Mouse (Mus musculus) forebrain, embryonic 11.5 days (tissue): ENCODE data around the gene Ifna14. TPM values are rescaled to one million over a fixed set of nuclear protein-coding genes. Genes with fewer than 3 reads are reported as not detected.

Experiments used
- ATAC-seq: fragments of 200-750 bp; cut with Nextera tagmentation; replicated peaks from 2 replicates; pipeline ENCODE4 v1.8.0; 2017; ENCODE audit warnings: moderate TSS enrichment; ENCODE audit not compliant: low FRiP score
- DNase-seq: peaks from one replicate; pipeline ENCODE4 v3.0.0-alpha.2; 2017; ENCODE audit warnings: low spot score
- H3K27ac ChIP-seq: fragments of 300-500 bp; sonication (generic); 2 replicates; pipeline ENCODE4 v1.5.1; 2014; ENCODE audit warnings: low read depth, low read length
- H3K27me3 ChIP-seq: fragments of 300-500 bp; sonication (generic); 2 replicates; pipeline ENCODE4 v1.6.1; 2014; ENCODE audit warnings: mild to moderate bottlenecking, low read length, mixed read lengths; ENCODE audit not compliant: control insufficient read depth, insufficient read depth
- H3K36me3 ChIP-seq: fragments of 300-500 bp; sonication (generic); 2 replicates; pipeline ENCODE4 v1.6.1; 2014; ENCODE audit warnings: mild to moderate bottlenecking, low read length, moderate library complexity, mixed read lengths; ENCODE audit not compliant: control insufficient read depth, insufficient read depth
- H3K4me1 ChIP-seq: fragments of 300-500 bp; sonication (generic); replicated peaks from 2 replicates; pipeline ENCODE4 v1.6.1; 2014; ENCODE audit warnings: low read length, mixed read lengths; ENCODE audit not compliant: control insufficient read depth, insufficient read depth
- H3K4me2 ChIP-seq: fragments of 300-500 bp; sonication (generic); 2 replicates; pipeline ENCODE4 v1.6.1; 2014; ENCODE audit warnings: low read depth, mild to moderate bottlenecking, low read length, moderate library complexity, mixed read lengths; ENCODE audit not compliant: severe bottlenecking
- H3K4me3 ChIP-seq: fragments of 300-500 bp; sonication (generic); 2 replicates; pipeline ENCODE4 v1.5.1; 2014; ENCODE audit warnings: low read depth, low read length
- H3K9ac ChIP-seq: fragments of 300-500 bp; sonication (generic); 2 replicates; pipeline ENCODE4 v1.6.1; 2014; ENCODE audit warnings: low read length
- H3K9me3 ChIP-seq: fragments of 300-500 bp; sonication (generic); 2 replicates; pipeline ENCODE4 v1.6.1; 2016; ENCODE audit warnings: low read length, mixed read lengths; ENCODE audit not compliant: control insufficient read depth
- WGBS: fragments of 180-500 bp; shearing (Covaris S2); extraction: QIAGEN DNeasy Blood & Tissue Kit; methylation state at CpG from one replicate; pipeline ENCODE4 v1.1.7; 2014; 5-methylcytosine and 5-hydroxymethylcytosine counted together
- polyA plus RNA-seq: library from polyadenylated mRNA; unstranded; fragments of >200 nt; fragmentation: Nextera tagmentation; extraction: Ambion mirVana; gene quantifications from 2 replicates; pipeline ENCODE4 v1.2.1, GENCODE M21; 2014

Gene Ifna14
- polyA plus RNA-seq, 1 experiment from 2014 or later: not detected

DNA sequence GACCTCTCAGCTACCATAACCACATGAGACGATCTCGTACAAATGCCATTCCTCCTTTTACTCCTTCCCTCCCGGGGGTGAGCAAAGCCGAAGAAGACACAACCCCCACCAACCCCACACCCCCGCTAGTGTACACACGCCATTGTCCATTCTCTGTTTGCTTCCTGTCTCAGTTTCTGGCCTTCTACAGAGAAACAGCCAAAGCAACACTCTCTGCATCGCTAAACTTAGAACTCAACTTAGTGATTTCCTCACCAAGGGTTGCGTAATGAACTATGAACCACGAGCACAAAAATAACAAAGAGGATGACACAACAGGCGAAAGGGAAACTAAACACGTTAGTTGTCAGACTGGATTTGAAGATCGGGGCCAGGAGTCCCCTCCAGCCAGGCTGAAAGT lies 34.3 kb downstream of the Ifna14 start:
- H3K9me3 ChIP-seq: no peaks in the 10 kb centered on the region
- H3K9ac ChIP-seq: no peak overlapping the region
- ATAC-seq (no peak), DNase-seq (no peak)
- no peak overlapping the region for H3K27ac ChIP-seq
- H3K4me3 ChIP-seq: no peak overlapping the region
- no peak overlapping the region for H3K4me2 ChIP-seq
- no peaks in the 10 kb centered on the region for H3K4me1 ChIP-seq
- 83% methylated on average over 12 of the region's 12 CpGs for WGBS
- no peaks in the 10 kb centered on the region for H3K27me3 ChIP-seq
- no peaks in the 10 kb centered on the region for H3K36me3 ChIP-seq

DNA sequence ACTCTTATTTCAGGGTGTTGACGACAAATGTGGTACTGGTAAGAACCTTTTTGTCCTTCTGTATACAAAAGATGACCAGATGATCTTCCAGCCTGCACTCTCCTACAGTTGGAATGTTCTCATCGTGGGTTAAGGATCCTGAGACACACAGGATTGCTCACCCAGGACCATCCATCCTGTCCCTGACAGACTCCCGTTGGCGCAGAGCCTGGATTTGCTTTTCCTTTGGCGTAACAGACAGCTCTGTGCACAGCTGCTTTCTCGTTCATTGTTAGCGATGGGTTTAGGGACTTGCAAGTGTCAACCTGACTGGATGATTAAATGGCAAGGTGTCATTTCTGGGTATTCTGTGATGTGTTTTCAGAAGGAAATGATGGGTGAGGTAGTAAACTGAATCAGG lies 35.0 kb downstream of the Ifna14 start:
- no peak overlapping the region for H3K9ac ChIP-seq
- 89% methylated on average over 7 of the region's 7 CpGs for WGBS
- no peaks in the 10 kb centered on the region for H3K27me3 ChIP-seq
- H3K27ac ChIP-seq: no peak overlapping the region
- no peak overlapping the region for H3K4me2 ChIP-seq
- no peak overlapping the region for H3K4me3 ChIP-seq
- H3K4me1 ChIP-seq: no peaks in the 10 kb centered on the region
- ATAC-seq (no peak), DNase-seq (no peak)
- H3K9me3 ChIP-seq: no peaks in the 10 kb centered on the region
- no peaks in the 10 kb centered on the region for H3K36me3 ChIP-seq

DNA sequence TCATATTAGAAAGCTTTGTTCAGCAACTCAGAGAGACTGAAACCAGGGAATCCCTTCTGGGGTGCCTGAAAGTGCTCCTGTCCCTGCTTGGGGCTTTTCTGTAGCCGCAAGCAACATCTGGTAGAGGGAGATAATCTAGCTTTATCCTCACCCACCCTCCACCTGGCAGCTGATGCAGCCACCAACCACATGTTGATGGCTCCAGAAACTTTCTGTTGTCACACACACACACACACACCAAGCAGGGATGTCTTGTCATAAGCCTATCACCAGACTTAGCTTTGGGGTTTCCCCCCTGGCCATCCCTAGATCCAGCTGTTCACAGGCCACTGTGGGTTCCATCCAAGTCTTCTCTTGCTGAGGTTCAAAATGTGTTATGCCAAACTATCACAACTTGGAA lies 35.9 kb downstream of the Ifna14 start:
- H3K27ac ChIP-seq: no peak overlapping the region

DNA sequence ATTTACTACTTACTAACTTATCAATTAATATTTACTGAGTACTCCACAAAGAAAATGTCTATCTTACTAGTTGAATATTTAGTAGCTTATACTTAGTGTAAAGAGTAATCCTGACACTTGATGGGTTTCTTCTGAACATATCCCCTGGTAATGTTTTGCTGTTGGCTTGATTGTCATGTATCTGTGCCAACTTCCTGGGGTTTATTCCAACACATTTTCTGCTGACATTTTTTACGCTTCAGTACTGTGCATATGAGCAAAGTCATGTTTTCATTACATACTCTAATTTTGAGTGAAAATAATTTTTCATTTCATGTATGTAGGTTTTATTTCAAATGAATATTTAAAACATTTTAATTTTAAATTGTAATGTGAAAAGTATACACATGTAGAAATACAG lies 36.7 kb downstream of the Ifna14 start:
- H3K4me1 ChIP-seq: no peaks in the 10 kb centered on the region
- no peak overlapping the region for H3K27ac ChIP-seq
- no peak overlapping the region for H3K9ac ChIP-seq
- DNase-seq: no peak
- no peak for ATAC-seq
- no peaks in the 10 kb centered on the region for H3K9me3 ChIP-seq
- no peak overlapping the region for H3K4me3 ChIP-seq
- 90% methylated on average over 1 of the region's 1 CpGs for WGBS
- no peak overlapping the region for H3K4me2 ChIP-seq
- H3K27me3 ChIP-seq: no peaks in the 10 kb centered on the region
- H3K36me3 ChIP-seq: no peaks in the 10 kb centered on the region

More for the DNA sequence above, 35.9 kb downstream of the Ifna14 start:
- Histone ChIP-seq H3K4me1 (no peaks in the 10 kb centered on the region), H3K36me3 (no peaks in the 10 kb centered on the region), H3K4me2 (no peak overlapping the region), H3K4me3 (no peak overlapping the region), H3K9ac (no peak overlapping the region), H3K9me3 (no peaks in the 10 kb centered on the region), H3K27me3 (no peaks in the 10 kb centered on the region)
- ATAC-seq (no peak), DNase-seq (no peak)
- WGBS: 84% methylated on average over 1 of the region's 1 CpGs

DNA sequence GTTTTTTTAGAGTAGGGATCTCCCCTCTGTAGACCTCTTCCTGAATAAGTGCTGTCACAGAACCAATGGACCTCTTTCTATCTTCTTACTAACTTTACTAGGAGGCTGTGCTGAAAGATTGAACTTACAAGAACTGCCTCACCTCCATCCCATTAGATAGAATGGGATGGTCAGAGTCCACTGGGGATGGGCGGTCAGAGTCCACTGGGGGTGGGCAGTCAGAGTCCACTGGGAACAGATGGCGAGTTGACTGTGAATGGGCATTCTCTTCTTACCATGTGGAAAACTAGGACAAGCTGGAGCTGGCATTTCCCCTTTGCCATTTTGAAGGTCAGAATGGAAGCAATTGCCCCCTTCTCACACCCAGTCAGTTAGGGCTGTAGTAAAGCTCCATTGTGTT lies 38.1 kb downstream of the Ifna14 start:
- Histone ChIP-seq H3K9ac (no peak overlapping the region), H3K4me3 (no peak overlapping the region), H3K27me3 (no peaks in the 10 kb centered on the region), H3K9me3 (no peaks in the 10 kb centered on the region), H3K36me3 (no peaks in the 10 kb centered on the region), H3K4me1 (no peaks in the 10 kb centered on the region), H3K27ac (no peak overlapping the region), H3K4me2 (no peak overlapping the region)
- WGBS: 94% methylated on average over 2 of the region's 2 CpGs
- DNase-seq (no peak), ATAC-seq (no peak)

DNA sequence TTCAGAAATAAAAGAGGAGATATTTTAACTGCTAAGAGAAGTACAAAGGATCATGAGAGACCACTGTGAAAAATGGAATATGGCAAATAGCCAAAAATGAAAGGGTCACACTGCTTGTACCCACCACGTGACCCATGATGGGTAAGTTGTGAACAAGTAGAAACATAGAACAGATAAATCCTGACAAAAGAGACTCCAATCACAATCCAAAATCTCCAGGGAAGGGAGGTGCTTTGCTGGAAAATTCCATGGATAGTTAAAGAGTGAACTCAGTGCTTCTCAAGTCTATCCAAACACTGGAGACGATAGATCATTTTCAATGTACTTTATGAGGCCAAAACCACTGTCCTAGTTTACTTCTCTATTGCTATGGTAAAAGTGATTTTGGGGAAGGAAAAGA lies 40.7 kb downstream of the Ifna14 start:
- H3K27ac ChIP-seq: no peak overlapping the region
- no peak for DNase-seq
- H3K4me3 ChIP-seq: no peak overlapping the region
- H3K36me3 ChIP-seq: no peaks in the 10 kb centered on the region
- H3K9ac ChIP-seq: no peak overlapping the region
- ATAC-seq: no peak
- H3K27me3 ChIP-seq: no peaks in the 10 kb centered on the region
- WGBS: 88% methylated on average over 2 of the region's 2 CpGs
- no peaks in the 10 kb centered on the region for H3K9me3 ChIP-seq
- no peak overlapping the region for H3K4me2 ChIP-seq
- no peaks in the 10 kb centered on the region for H3K4me1 ChIP-seq

DNA sequence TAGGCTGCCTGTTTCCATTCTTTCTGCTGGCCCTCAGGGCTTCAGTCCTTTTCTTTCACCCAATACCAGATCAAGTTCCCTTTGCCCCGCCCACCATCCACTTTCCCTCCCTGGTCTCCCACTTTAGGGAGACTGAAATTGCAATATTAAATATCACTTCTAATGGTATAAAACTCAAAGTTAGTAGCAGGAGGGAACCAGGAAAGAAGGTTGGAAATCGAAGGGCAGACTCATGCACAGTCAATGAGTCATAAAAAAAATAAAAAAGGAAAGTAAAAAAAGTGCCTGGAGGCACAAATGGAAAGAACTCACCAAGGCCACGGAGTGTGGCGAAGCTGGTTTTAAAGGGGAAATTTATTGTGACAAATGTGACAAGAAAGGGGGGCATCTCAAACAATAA lies 41.3 kb downstream of the Ifna14 start:
- H3K4me3 ChIP-seq: no peak overlapping the region
- no peak overlapping the region for H3K4me2 ChIP-seq
- H3K27me3 ChIP-seq: no peaks in the 10 kb centered on the region
- ATAC-seq: no peak
- H3K27ac ChIP-seq: no peak overlapping the region
- H3K36me3 ChIP-seq: no peaks in the 10 kb centered on the region
- no peaks in the 10 kb centered on the region for H3K9me3 ChIP-seq
- DNase-seq: no peak
- no peak overlapping the region for H3K9ac ChIP-seq
- 69% methylated on average over 4 of the region's 4 CpGs for WGBS
- H3K4me1 ChIP-seq: no peaks in the 10 kb centered on the region

DNA sequence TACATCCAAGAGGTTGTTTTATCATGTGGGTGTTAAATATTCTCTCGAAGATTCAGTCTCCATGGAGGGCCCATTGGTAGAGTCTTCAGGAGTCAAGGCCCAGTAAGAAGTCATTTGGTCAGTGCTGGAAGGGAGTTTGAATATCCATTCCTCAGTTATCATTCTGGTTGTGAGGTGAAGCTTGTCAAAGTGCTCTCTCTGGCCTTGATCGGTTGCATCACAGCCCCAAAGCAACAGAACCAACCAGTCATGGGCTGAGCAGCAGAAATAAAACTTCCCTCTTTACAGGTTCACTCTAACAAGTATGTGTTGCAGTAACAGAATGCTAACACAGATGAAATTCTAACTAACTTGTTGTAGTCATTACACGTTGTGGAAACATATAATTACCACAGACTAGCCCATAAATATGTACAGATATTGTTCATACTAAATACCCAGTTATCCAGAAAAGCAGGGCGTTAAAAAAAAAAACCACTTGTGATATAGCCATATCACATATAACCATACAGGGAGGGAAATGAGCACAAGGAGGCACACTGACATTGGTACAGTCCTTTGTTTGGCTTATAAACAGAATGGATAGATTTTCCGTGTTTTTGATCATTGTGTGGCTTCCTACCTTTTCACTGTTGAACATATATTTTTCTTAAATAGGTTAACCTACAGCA lies 45.1 kb downstream of the Ifna14 start:
- Histone ChIP-seq H3K9ac (no peak overlapping the region), H3K4me3 (no peak overlapping the region), H3K9me3 (no peaks in the 10 kb centered on the region), H3K36me3 (no peaks in the 10 kb centered on the region), H3K4me2 (no peak overlapping the region), H3K27ac (no peak overlapping the region), H3K27me3 (no peaks in the 10 kb centered on the region), H3K4me1 (no peaks in the 10 kb centered on the region)
- ATAC-seq: no peak
- no peak for DNase-seq
- WGBS: 87% methylated on average over 5 of the region's 5 CpGs

DNA sequence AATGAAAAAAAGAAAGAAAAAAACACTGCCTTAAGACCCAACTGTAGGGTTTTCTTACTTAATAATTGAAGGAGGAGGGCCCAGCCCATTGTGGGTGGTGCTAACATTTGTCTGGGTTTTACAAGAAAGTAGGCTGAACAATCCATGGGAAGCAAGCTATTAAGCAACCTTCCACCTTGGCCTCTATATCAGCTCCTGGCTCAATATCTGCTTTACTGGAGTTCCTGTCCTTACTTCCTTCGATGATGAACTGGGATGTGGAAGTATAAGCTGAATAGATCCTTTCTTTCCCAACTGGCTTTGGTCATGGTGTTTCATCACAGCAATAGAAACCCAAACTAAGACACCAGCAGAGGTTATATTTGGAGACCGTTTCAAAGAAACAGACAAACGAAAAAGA lies 46.2 kb downstream of the Ifna14 start:
- DNase-seq (no peak), ATAC-seq (no peak)
- H3K36me3 ChIP-seq: no peaks in the 10 kb centered on the region
- no peak overlapping the region for H3K4me2 ChIP-seq
- H3K9ac ChIP-seq: no peak overlapping the region
- no peaks in the 10 kb centered on the region for H3K4me1 ChIP-seq
- H3K4me3 ChIP-seq: no peak overlapping the region
- no peaks in the 10 kb centered on the region for H3K9me3 ChIP-seq
- no peaks in the 10 kb centered on the region for H3K27me3 ChIP-seq
- no peak overlapping the region for H3K27ac ChIP-seq
- 88% methylated on average over 3 of the region's 3 CpGs for whole genome bisulfite sequencing
